Mouse (Mus musculus) embryonic facial prominence, embryonic 11.5 days (tissue): Measurements from ENCODE around the gene Gm20388. TPM values are rescaled to one million over a fixed set of nuclear protein-coding genes. Genes with fewer than 3 reads are reported as not detected.

Experiments used
- ATAC-seq: fragments of 200-750 bp; cut with Nextera tagmentation; replicated peaks from 2 replicates; pipeline ENCODE4 v1.8.0; 2017; ENCODE audit warnings: low read depth; ENCODE audit not compliant: insufficient number of reproducible peaks, low FRiP score, low TSS enrichment
- DNase-seq: peaks from one replicate; pipeline ENCODE4 v3.0.0-alpha.2; 2015; ENCODE audit warnings: low spot score
- H3K27ac ChIP-seq: fragments of 300-500 bp; sonication (generic); replicated peaks from 2 replicates; pipeline ENCODE4 v1.5.1; 2014; ENCODE audit warnings: mild to moderate bottlenecking, low read depth, low read length, control low read depth
- H3K27me3 ChIP-seq: fragments of 300-500 bp; sonication (generic); 2 replicates; pipeline ENCODE4 v1.6.1; 2014; ENCODE audit warnings: mild to moderate bottlenecking, low read length, moderate library complexity, mixed read lengths; ENCODE audit not compliant: control insufficient read depth, insufficient read depth
- H3K36me3 ChIP-seq: fragments of 300-500 bp; sonication (generic); replicated peaks from 2 replicates; pipeline ENCODE4 v1.6.1; 2014; ENCODE audit warnings: low read depth, mild to moderate bottlenecking, low read length, moderate library complexity, mixed read lengths; ENCODE audit not compliant: control insufficient read depth, insufficient read depth
- H3K4me1 ChIP-seq: fragments of 300-500 bp; sonication (generic); 2 replicates; pipeline ENCODE4 v1.6.1; 2014; ENCODE audit warnings: low read length, mixed read lengths; ENCODE audit not compliant: control insufficient read depth, insufficient read depth
- H3K4me2 ChIP-seq: fragments of 300-500 bp; sonication (generic); 2 replicates; pipeline ENCODE4 v1.6.1; 2014; ENCODE audit warnings: low read depth, mild to moderate bottlenecking, control low read depth, low read length, moderate library complexity
- H3K4me3 ChIP-seq: fragments of 300-500 bp; sonication (generic); 2 replicates; pipeline ENCODE4 v1.5.1; 2014; ENCODE audit warnings: low read depth, low read length, control low read depth
- H3K9ac ChIP-seq: fragments of 300-500 bp; sonication (generic); replicated peaks from 2 replicates; pipeline ENCODE4 v1.6.1; 2014; ENCODE audit warnings: mild to moderate bottlenecking, control low read depth, low read length
- H3K9me3 ChIP-seq: fragments of 300-500 bp; sonication (generic); replicated peaks from 2 replicates; pipeline ENCODE4 v1.6.1; 2016; ENCODE audit warnings: mild to moderate bottlenecking, low read length, inconsistent platforms, mixed read lengths; ENCODE audit not compliant: control insufficient read depth
- WGBS: fragments of 180-500 bp; shearing (Covaris S2); extraction: QIAGEN DNeasy Blood & Tissue Kit; methylation state at CpG from one replicate; pipeline ENCODE4 v1.1.7; 2014; 5-methylcytosine and 5-hydroxymethylcytosine counted together
- polyA plus RNA-seq: library from polyadenylated mRNA; unstranded; fragments of >200 nt; fragmentation: Nextera tagmentation; extraction: Ambion mirVana; gene quantifications from 2 replicates; pipeline ENCODE4 v1.2.1, GENCODE M21; 2014

Gm20388 gene
- polyA plus RNA-seq, 1 experiment from 2014 or later, result 3.1 TPM

- H3K4me2 ChIP-seq, result no peak overlapping the region
- 85% methylated on average over 4 of the region's 4 CpGs for WGBS
- H3K36me3 ChIP-seq, result no peaks in the 10 kb centered on the region
- no peak overlapping the region for H3K9ac ChIP-seq
- no peaks in the 10 kb centered on the region for H3K9me3 ChIP-seq
- ATAC-seq (no peak), DNase-seq (no peak)
- no peak overlapping the region for H3K4me3 ChIP-seq
- H3K27ac ChIP-seq, result no peak overlapping the region
- no peaks in the 10 kb centered on the region for H3K27me3 ChIP-seq
- H3K4me1 ChIP-seq, result peaks cover 26% of the 10 kb centered on the region
Measured at GRCm38 (mm10) chr8:120273430-120273829, 362.8 kb downstream of the Gm20388 start.

- WGBS, result 1% methylated on average over 47 of the region's 49 CpGs
- no peaks in the 10 kb centered on the region for H3K9me3 ChIP-seq
Measured at GRCm38 (mm10) chr8:120276051-120276890, 365.6 kb downstream of the Gm20388 start.

GRCm38 (mm10) chr8:120276891-120277426 is 366.3 kb downstream of the Gm20388 start:
- peak overlapping the region; percentile 52 for H3K4me2 ChIP-seq
- H3K9me3 ChIP-seq, result no peaks in the 10 kb centered on the region
- no peaks in the 10 kb centered on the region for H3K36me3 ChIP-seq
- DNase-seq (peak; percentile 72), ATAC-seq (peak; percentile 2)
- H3K27ac ChIP-seq, result peak overlapping the region; percentile 92
- WGBS, result 4% methylated on average over 16 of the region's 16 CpGs
- H3K4me1 ChIP-seq, result peaks cover 33% of the 10 kb centered on the region
- H3K4me3 ChIP-seq, result peak overlapping the region; percentile 23
- peak overlapping the region; percentile 53 for H3K9ac ChIP-seq
- no peaks in the 10 kb centered on the region for H3K27me3 ChIP-seq

More at GRCm38 (mm10) chr8:120276051-120276890, 365.6 kb downstream of the Gm20388 start:
- peak; percentile 98 for DNase-seq
- Histone ChIP-seq H3K27ac (peak overlapping the region; percentile 92), H3K27me3 (no peaks in the 10 kb centered on the region), H3K4me2 (peak overlapping the region; percentile 52), H3K9ac (peak overlapping the region; percentile 53), H3K36me3 (no peaks in the 10 kb centered on the region), H3K4me1 (peaks cover 33% of the 10 kb centered on the region), H3K4me3 (peak overlapping the region; percentile 23)
- ATAC-seq, result peak; percentile 83

GRCm38 (mm10) chr8:120278009-120278408 is 367.4 kb downstream of the Gm20388 start:
- H3K36me3 ChIP-seq, result no peaks in the 10 kb centered on the region
- H3K27me3 ChIP-seq, result no peaks in the 10 kb centered on the region
- no peak overlapping the region for H3K4me3 ChIP-seq
- H3K9ac ChIP-seq, result no peak overlapping the region
- no peak overlapping the region for H3K4me2 ChIP-seq
- 50% methylated on average over 14 of the region's 14 CpGs for WGBS
- ATAC-seq (no peak), DNase-seq (no peak)
- no peak overlapping the region; the same call in 1 of the 2 replicates for H3K27ac ChIP-seq
- peaks cover 37% of the 10 kb centered on the region for H3K4me1 ChIP-seq
- no peaks in the 10 kb centered on the region for H3K9me3 ChIP-seq

DNA sequence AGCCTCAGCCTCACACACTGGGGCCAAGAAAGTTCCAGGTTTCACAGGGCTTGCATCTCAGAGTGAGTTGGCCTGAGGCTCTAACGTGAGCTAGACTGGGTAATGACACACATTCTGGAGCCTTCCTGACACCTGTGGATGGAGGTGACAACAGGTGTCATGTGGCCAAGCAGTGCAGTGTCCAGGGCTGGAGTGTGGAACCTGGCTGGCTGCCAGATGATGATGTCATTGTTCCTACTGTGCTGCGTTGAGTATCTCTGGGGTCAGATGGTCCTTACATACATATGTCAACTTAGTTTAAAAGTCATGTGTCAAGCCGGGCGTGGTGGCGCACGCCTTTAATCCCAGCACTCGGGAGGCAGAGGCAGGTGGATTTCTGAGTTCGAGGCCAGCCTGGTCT is 368.8 kb downstream of the Gm20388 start:
- ATAC-seq (no peak), DNase-seq (no peak)
- Histone ChIP-seq H3K9ac (no peak overlapping the region), H3K27ac (0 out of 2 replicates have a peak overlapping the region, but pooled peaks have one; percentile 35), H3K4me1 (peaks cover 45% of the 10 kb centered on the region), H3K4me3 (no peak overlapping the region), H3K9me3 (no peaks in the 10 kb centered on the region), H3K36me3 (no peaks in the 10 kb centered on the region), H3K4me2 (no peak overlapping the region), H3K27me3 (no peaks in the 10 kb centered on the region)
- WGBS, result 89% methylated on average over 7 of the region's 8 CpGs

DNA sequence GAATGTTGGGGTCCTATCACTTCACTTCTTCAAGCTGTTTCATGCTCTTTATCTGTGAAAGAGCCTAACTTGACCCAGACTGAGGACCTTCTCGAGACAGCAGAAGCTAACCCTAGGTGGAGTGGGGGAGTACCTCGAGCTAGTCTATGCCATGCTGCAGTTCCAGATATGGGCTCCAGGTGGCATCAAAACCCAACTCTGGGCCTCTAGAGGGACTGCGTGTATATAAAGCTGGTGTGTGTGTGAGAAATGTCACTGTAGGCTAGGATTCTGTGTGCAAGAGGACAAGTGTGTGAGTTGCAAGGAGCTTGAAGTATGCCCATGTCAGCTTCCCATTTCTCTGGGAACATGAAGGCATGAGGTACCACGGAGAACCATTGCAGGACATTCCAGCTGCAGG is 370.8 kb downstream of the Gm20388 start:
- H3K27ac ChIP-seq, result no peak overlapping the region
- H3K9ac ChIP-seq, result no peak overlapping the region
- no peak for ATAC-seq
- no peak overlapping the region for H3K4me2 ChIP-seq
- H3K27me3 ChIP-seq, result no peaks in the 10 kb centered on the region
- no peaks in the 10 kb centered on the region for H3K36me3 ChIP-seq
- no peaks in the 10 kb centered on the region for H3K9me3 ChIP-seq
- H3K4me3 ChIP-seq, result no peak overlapping the region
- 18% methylated on average over 4 of the region's 4 CpGs for WGBS
- peaks cover 42% of the 10 kb centered on the region for H3K4me1 ChIP-seq
- DNase-seq, result peak; percentile 91

DNA sequence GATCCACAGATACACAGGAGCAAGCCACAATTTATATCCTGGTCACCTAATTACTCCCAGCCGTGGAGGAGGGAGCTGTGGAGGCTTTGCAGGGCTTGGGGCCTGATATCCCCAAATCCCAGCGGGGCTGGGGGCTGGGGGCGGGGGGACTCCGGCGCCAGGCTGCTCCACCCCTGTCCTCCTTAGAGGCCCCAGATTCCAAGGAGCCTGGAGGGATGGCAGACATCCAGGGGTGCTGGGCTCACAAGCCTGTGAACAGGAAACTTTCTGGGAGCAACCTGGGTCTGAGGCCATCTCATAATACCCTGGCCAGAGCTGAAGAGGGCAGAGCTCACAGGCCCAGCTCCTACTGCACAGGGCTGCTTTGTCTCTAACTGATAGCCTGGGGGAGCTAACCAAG is 371.8 kb downstream of the Gm20388 start:
- DNase-seq (peak; percentile 53), ATAC-seq (0 out of 2 replicates have a peak, but pooled peaks have one; percentile 3)
- Histone ChIP-seq H3K4me1 (peaks cover 34% of the 10 kb centered on the region), H3K4me2 (no peak overlapping the region), H3K9ac (no peak overlapping the region; the same call in 1 of the 2 replicates), H3K27me3 (no peaks in the 10 kb centered on the region), H3K36me3 (no peaks in the 10 kb centered on the region), H3K9me3 (no peaks in the 10 kb centered on the region), H3K4me3 (no peak overlapping the region), H3K27ac (peak overlapping the region; percentile 63)
- WGBS, result 16% methylated on average over 5 of the region's 5 CpGs

GRCm38 (mm10) chr8:120284265-120284664 is 373.6 kb downstream of the Gm20388 start:
- ATAC-seq (no peak), DNase-seq (peak; percentile 27)
- Histone ChIP-seq H3K9ac (peak overlapping the region; percentile 7), H3K27me3 (no peaks in the 10 kb centered on the region), H3K4me1 (peaks cover 44% of the 10 kb centered on the region), H3K36me3 (no peaks in the 10 kb centered on the region), H3K27ac (peak overlapping the region; percentile 16; the same call in 1 of the 2 replicates), H3K4me2 (no peak overlapping the region), H3K9me3 (no peaks in the 10 kb centered on the region), H3K4me3 (no peak overlapping the region)
- WGBS, result 22% methylated on average over 9 of the region's 9 CpGs
